Mouse (Mus musculus) adipocyte (in vitro differentiated cells): ENCODE results near the gene Sfmbt2.

Experiments used
- DNase-seq: peaks from one replicate; pipeline ENCODE4 v3.0.0-alpha.2; 2016; ENCODE audit warnings: low spot score

The Sfmbt2 gene

DNA sequence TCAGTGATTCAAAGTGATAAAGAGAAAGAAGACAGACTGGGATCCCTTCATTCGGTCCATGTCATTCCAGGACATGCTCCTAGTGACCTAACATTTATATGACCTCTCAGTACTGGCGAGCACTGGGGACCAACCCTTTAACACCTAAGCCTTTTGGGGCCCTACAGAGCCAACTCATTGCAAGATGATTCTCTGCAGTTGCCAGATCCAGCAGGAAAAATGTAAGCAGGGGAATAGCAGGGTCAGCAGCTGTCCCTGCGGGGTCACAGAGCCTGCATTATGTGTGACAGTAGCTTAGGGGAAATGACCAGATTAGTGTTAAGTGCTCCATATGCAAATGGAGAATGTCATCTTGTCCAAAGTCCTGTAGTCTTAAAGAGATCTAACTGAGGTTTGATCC lies 195.2 kb downstream of the Sfmbt2 start:
- DNase-seq: no peak

DNA sequence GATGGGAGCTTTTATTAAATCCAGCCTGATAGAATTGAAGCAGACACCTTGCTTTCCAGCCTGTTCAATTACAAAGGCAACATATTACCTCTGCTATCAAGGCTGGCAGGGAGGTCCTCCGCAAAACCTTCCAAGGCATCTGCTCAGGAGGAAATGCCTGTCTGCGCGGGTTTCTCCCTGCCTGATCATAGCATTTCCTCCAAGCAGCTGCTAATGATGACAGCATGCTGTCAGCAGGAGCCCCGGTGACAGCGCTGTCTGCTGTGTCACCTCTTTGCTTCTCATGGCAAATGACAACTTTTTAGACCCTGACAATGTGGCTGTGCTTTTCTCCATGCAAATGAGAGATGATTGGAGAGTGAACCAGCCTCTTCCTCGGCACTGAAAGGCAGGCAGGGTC lies 199.1 kb downstream of the Sfmbt2 start:
- DNase-seq: no peak

DNA sequence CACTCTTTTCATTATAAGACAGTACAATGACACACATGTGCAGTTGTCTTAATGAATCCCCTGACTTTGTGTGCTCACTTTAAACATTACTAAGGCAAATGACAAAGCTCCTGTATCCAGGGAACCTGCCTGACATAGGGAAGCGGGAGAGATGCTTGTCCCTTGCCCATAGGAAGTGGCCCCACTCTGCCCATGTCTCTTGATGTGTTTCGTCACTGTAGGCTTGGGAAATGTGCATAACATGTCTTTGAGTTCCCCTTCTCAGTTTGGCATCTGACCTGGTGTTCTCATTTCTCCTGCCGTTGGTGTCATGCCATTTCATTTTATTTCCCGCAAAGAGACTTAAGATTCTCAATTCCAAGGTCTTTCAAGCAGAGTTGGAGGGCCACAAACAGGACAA lies 202.0 kb downstream of the Sfmbt2 start:
- no peak for DNase-seq

DNA sequence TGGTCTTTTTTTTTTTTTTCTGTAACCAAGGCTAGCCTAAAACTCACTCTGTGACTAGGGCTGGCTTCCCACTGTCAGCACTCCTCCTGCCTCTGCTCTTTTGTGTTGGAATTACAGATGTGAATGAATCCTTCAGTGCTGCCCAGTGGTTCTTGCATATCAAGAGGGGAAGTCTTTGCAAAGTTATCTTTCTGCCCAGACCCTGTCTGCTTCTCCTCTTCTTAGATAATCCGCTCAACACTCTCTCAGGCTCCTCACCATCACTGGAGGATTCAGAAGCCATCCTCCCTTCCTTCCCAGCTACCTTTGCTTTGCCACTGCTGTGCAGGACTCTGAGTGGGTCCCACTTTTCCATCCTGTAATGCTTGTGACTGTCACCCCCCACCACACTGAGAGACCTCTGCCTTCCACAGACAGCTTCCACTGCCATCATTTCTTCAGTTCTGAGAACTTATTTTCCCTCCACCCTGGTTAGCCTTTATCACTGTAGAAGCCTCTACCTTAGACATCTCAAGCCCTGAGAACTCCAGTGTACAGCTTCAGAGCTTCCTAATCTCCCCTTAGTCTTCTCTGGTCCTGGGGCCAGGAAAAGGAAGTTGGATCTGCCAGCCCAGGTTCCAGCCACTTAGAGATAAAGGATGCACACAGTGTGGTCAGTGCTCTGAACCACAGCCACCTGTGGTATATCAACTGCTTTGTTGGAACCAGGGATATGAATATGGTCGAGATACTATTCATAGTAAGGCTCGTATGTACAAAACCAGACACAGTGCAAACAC lies 205.8 kb downstream of the Sfmbt2 start:
- no peak for DNase-seq

DNA sequence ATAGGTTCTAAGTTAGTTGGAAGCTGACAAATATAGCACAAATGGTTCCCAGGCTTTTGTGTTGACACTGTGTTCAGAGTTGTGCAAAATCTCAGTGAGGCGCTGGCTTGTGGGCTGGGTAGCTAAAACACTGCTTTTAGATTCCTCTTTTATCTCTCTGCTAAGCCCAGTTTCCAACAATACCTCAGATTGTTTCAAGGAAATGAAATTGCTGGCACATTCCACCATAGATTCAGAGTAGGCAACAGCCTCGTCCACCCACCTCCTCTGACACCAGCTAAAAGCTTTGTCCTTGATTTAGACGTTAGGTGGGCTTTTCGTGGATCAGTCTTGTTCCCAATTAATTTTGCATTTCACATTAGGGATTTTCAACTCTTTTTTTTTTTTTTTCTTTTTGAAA lies 212.4 kb downstream of the Sfmbt2 start:
- no peak for DNase-seq

DNA sequence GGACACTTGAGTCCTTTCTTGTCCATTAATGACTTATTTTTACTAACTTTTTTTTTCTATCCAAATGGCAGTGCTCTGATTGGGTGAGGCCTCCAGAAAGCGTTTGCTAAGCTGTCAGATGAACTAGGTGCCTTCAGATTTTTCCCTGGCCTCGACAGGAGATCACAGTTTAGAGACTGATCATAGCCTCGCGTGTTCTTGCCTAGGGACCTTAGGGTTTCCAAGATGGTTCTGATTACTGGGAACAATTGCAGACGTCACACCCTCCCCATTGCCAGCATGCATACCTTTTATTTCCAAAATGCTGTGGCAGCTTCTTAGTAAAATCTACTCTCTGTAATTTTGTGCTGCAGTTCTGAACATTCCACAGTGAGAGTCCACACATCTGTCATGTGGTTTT lies 212.8 kb downstream of the Sfmbt2 start:
- DNase-seq: no peak

DNA sequence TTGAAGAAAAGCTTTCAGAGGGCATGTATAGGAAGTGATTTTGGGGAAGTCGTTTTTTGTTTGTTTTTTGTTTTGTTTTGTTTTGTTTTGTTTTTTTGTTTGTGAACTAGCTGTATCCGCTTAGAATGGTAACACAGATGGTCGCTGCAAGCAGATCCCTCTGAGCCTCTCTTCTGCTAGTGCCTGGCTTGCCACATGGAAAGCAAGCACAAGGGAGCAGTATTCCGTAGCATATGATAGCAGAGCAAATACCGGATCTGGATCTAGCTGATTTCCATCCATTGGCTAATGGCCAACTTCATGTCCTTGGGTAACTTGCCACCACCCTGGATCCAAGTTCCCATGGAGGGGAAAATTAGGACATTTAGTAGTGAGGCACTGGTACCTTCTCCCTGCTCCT lies 221.0 kb downstream of the Sfmbt2 start:
- DNase-seq: no peak

DNA sequence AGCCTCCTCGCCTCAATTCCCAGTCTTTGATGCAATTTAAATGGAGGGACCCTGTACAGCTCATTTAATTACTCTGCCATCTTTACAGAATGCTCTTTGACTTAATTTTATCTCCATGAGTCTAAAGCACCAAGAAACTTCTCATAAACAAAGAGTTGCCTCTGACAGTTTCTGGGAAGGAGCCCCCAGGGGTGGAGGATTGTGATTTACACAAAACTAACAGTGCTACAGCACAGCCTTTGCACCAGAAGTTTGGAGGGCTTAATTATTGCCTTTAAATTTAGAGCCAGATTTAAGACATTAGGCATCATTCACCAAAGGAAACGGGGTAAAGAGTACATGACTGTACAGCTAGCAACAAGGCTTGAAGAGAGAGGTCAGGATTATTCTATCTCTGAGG lies 245.2 kb downstream of the Sfmbt2 start:
- no peak for DNase-seq
